Mouse (Mus musculus) olfactory bulb, adult 2 months (tissue): ENCODE measurements around the gene Prl4a1.

ENCODE experiments used
- CTCF ChIP-seq: fragments of 200-500 bp; IDR thresholded peaks from 2 replicates; pipeline ENCODE4 v1.5.1; 2012; ENCODE audit warnings: low read depth, mild to moderate bottlenecking, low read length, moderate library complexity; ENCODE audit not compliant: insufficient read depth
- POLR2A ChIP-seq: fragments of 200-500 bp; IDR thresholded peaks from 2 replicates; pipeline ENCODE4 v1.6.1; 2012; ENCODE audit warnings: mild to moderate bottlenecking, low read depth, low read length, moderate library complexity; ENCODE audit not compliant: insufficient read depth

DNA sequence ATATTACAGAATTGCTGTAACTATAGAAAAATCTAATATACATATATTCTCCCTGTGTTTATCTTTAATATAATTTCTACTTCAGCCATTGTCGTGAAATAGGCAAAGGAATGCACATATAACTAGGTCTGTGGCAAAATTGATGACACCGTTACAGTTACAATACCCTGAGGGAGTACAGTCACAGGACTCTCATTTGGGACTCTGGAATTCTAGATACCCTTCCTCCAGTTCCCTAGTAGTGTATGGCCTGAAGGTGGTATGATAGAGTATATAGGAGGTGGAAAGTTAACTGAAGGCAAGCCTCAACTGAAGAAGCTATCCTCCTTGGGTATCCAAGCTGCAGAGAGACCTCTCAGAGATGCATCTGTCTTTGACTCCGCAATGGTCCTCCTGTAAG, at the start of gene Prl4a1:
- TF ChIP-seq POLR2A = no peak
- no peak for TF ChIP-seq CTCF
